Mouse (Mus musculus): ENCODE measurements around the gene Cd164l2. TPM values are rescaled to one million over a fixed set of nuclear protein-coding genes. Genes with fewer than 3 reads are reported as not detected.

Cd164l2 gene
- polyA plus RNA-seq, 1 experiment = 0.23 TPM

GRCm38 (mm10) chr4:133217641-133218040, 5.7 kb downstream of the Cd164l2 start:
- H3ac ChIP-seq (ENCODE audit: control insufficient read depth, insufficient read length, low read depth) = no peak overlapping the region
- H3K79me3 ChIP-seq (ENCODE audit: low read depth) = no peaks in the 10 kb centered on the region
- H3K4me3 ChIP-seq (ENCODE audit: insufficient read depth, poor library complexity, severe bottlenecking) = no peak overlapping the region
- no peaks in the 10 kb centered on the region for H3K36me3 ChIP-seq (ENCODE audit: control insufficient read depth, insufficient read depth)
- H3K27me3 ChIP-seq (ENCODE audit: control insufficient read depth, insufficient read depth, insufficient read length) = peaks cover 29% of the 10 kb centered on the region
- TF ChIP-seq CTCF (IDR thresholded peaks at IDR 0.05; ENCODE audit: control insufficient read depth, insufficient read depth, insufficient read length) (peak; percentile 52), MAX (IDR thresholded peaks at IDR 0.05) (no peak), CEBPB (IDR thresholded peaks at IDR 0.05; ENCODE audit: low read depth) (no peak), MYOD1 (IDR thresholded peaks at IDR 0.05; ENCODE audit: control insufficient read depth, insufficient read length, low read depth) (no peak), MYOG (IDR thresholded peaks at IDR 0.05; ENCODE audit: control insufficient read depth, extremely low read depth, insufficient read length) (no peak), USF1 (IDR thresholded peaks at IDR 0.05; ENCODE audit: low read depth) (peak; percentile 59), FOSL1 (IDR thresholded peaks at IDR 0.05; ENCODE audit: insufficient read depth, low read length, poor library complexity, severe bottlenecking) (no peak)
- no peaks in the 10 kb centered on the region for H3K79me2 ChIP-seq (ENCODE audit: control insufficient read depth, insufficient read depth)

GRCm38 (mm10) chr4:133218745-133219144, 6.8 kb downstream of the Cd164l2 start:
- no peaks in the 10 kb centered on the region for H3K79me2 ChIP-seq (ENCODE audit: control insufficient read depth, insufficient read depth)
- H3K79me3 ChIP-seq (ENCODE audit: low read depth) = no peaks in the 10 kb centered on the region
- H3K27me3 ChIP-seq (ENCODE audit: control insufficient read depth, insufficient read depth, insufficient read length) = peaks cover 40% of the 10 kb centered on the region
- no peak overlapping the region for H3ac ChIP-seq (ENCODE audit: control insufficient read depth, insufficient read length, low read depth)
- H3K36me3 ChIP-seq (ENCODE audit: control insufficient read depth, insufficient read depth) = no peaks in the 10 kb centered on the region
- H3K4me3 ChIP-seq (ENCODE audit: insufficient read depth, poor library complexity, severe bottlenecking) = no peak overlapping the region
- TF ChIP-seq MYOG (IDR thresholded peaks at IDR 0.05; ENCODE audit: control insufficient read depth, extremely low read depth, insufficient read length) (no peak), FOSL1 (IDR thresholded peaks at IDR 0.05; ENCODE audit: insufficient read depth, low read length, poor library complexity, severe bottlenecking) (no peak), MYOD1 (IDR thresholded peaks at IDR 0.05; ENCODE audit: control insufficient read depth, insufficient read length, low read depth) (no peak), CTCF (IDR thresholded peaks at IDR 0.05; ENCODE audit: control insufficient read depth, insufficient read depth, insufficient read length) (no peak), CEBPB (IDR thresholded peaks at IDR 0.05; ENCODE audit: low read depth) (no peak), MAX (IDR thresholded peaks at IDR 0.05) (no peak), USF1 (IDR thresholded peaks at IDR 0.05; ENCODE audit: low read depth) (no peak)

- no peak overlapping the region for H3ac ChIP-seq (ENCODE audit: control insufficient read depth, insufficient read length, low read depth)
- TF ChIP-seq CTCF (IDR thresholded peaks at IDR 0.05; ENCODE audit: control insufficient read depth, insufficient read depth, insufficient read length) (no peak), CEBPB (IDR thresholded peaks at IDR 0.05; ENCODE audit: low read depth) (no peak), FOSL1 (IDR thresholded peaks at IDR 0.05; ENCODE audit: insufficient read depth, low read length, poor library complexity, severe bottlenecking) (no peak)
- no peak overlapping the region for H3K4me3 ChIP-seq (ENCODE audit: insufficient read depth, poor library complexity, severe bottlenecking)
- H3K27me3 ChIP-seq (ENCODE audit: control insufficient read depth, insufficient read depth, insufficient read length) = peaks cover 40% of the 10 kb centered on the region
- H3K36me3 ChIP-seq (ENCODE audit: control insufficient read depth, insufficient read depth) = no peaks in the 10 kb centered on the region
- no peaks in the 10 kb centered on the region for H3K79me3 ChIP-seq (ENCODE audit: low read depth)
- H3K79me2 ChIP-seq (ENCODE audit: control insufficient read depth, insufficient read depth) = no peaks in the 10 kb centered on the region
Measured at GRCm38 (mm10) chr4:133220656-133221055, 8.7 kb downstream of the Cd164l2 start.

- TF ChIP-seq CTCF (IDR thresholded peaks at IDR 0.05; ENCODE audit: control insufficient read depth, insufficient read depth, insufficient read length) (no peak), MYOG (IDR thresholded peaks at IDR 0.05; ENCODE audit: control insufficient read depth, extremely low read depth, insufficient read length) (no peak), FOSL1 (IDR thresholded peaks at IDR 0.05; ENCODE audit: insufficient read depth, low read length, poor library complexity, severe bottlenecking) (no peak), USF1 (IDR thresholded peaks at IDR 0.05; ENCODE audit: low read depth) (no peak), CEBPB (IDR thresholded peaks at IDR 0.05; ENCODE audit: low read depth) (no peak), MYOD1 (IDR thresholded peaks at IDR 0.05; ENCODE audit: control insufficient read depth, insufficient read length, low read depth) (no peak), MAX (IDR thresholded peaks at IDR 0.05) (no peak)
Measured at GRCm38 (mm10) chr4:133221701-133222100, 9.8 kb downstream of the Cd164l2 start.

GRCm38 (mm10) chr4:133223875-133224274, 11.9 kb downstream of the Cd164l2 start:
- TF ChIP-seq USF1 (IDR thresholded peaks at IDR 0.05; ENCODE audit: low read depth) (no peak), CEBPB (IDR thresholded peaks at IDR 0.05; ENCODE audit: low read depth) (no peak), MAX (IDR thresholded peaks at IDR 0.05) (no peak), MYOD1 (IDR thresholded peaks at IDR 0.05; ENCODE audit: control insufficient read depth, insufficient read length, low read depth) (no peak), FOSL1 (IDR thresholded peaks at IDR 0.05; ENCODE audit: insufficient read depth, low read length, poor library complexity, severe bottlenecking) (no peak), CTCF (IDR thresholded peaks at IDR 0.05; ENCODE audit: control insufficient read depth, insufficient read depth, insufficient read length) (no peak), MYOG (IDR thresholded peaks at IDR 0.05; ENCODE audit: control insufficient read depth, extremely low read depth, insufficient read length) (no peak)
- no peaks in the 10 kb centered on the region for H3K79me2 ChIP-seq (ENCODE audit: control insufficient read depth, insufficient read depth)
- H3K36me3 ChIP-seq (ENCODE audit: control insufficient read depth, insufficient read depth) = no peaks in the 10 kb centered on the region
- H3K4me3 ChIP-seq (ENCODE audit: insufficient read depth, poor library complexity, severe bottlenecking) = no peak overlapping the region
- H3K27me3 ChIP-seq (ENCODE audit: control insufficient read depth, insufficient read depth, insufficient read length) = peaks cover 40% of the 10 kb centered on the region
- H3ac ChIP-seq (ENCODE audit: control insufficient read depth, insufficient read length, low read depth) = no peak overlapping the region
- H3K79me3 ChIP-seq (ENCODE audit: low read depth) = no peaks in the 10 kb centered on the region

More at GRCm38 (mm10) chr4:133221701-133222100, 9.8 kb downstream of the Cd164l2 start:
- Histone ChIP-seq H3K27me3 (ENCODE audit: control insufficient read depth, insufficient read depth, insufficient read length) (peaks cover 40% of the 10 kb centered on the region), H3K4me3 (ENCODE audit: insufficient read depth, poor library complexity, severe bottlenecking) (no peak overlapping the region), H3K79me3 (ENCODE audit: low read depth) (no peaks in the 10 kb centered on the region), H3ac (ENCODE audit: control insufficient read depth, insufficient read length, low read depth) (no peak overlapping the region), H3K36me3 (ENCODE audit: control insufficient read depth, insufficient read depth) (no peaks in the 10 kb centered on the region), H3K79me2 (ENCODE audit: control insufficient read depth, insufficient read depth) (no peaks in the 10 kb centered on the region)

DNA sequence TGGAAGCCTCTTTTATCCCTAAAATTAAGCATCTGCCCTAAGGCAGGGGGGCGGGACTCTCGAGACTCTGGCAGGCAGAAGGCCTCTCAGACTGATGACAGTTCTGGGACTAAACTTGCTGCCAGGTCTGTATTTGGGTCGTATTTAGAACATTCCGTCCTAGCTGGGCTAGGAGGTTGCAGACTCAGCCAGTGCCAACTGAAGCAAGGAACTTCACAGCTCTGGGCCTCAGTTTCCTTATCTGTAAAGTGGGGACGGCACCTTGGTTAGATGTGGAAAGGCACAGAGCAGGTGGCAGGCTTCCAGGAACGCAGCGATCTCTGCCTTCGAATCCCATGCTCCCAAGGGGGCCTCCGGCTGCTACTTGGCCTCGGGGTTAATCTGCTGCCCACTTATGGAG, 14.1 kb downstream of the Cd164l2 start:
- Histone ChIP-seq H3K27me3 (ENCODE audit: control insufficient read depth, insufficient read depth, insufficient read length) (peaks cover 26% of the 10 kb centered on the region), H3ac (ENCODE audit: control insufficient read depth, insufficient read length, low read depth) (no peak overlapping the region), H3K79me3 (ENCODE audit: low read depth) (no peaks in the 10 kb centered on the region), H3K36me3 (ENCODE audit: control insufficient read depth, insufficient read depth) (no peaks in the 10 kb centered on the region), H3K79me2 (ENCODE audit: control insufficient read depth, insufficient read depth) (no peaks in the 10 kb centered on the region), H3K4me3 (ENCODE audit: insufficient read depth, poor library complexity, severe bottlenecking) (no peak overlapping the region)
- TF ChIP-seq MAX (IDR thresholded peaks at IDR 0.05) (no peak), MYOG (IDR thresholded peaks at IDR 0.05; ENCODE audit: control insufficient read depth, extremely low read depth, insufficient read length) (no peak), FOSL1 (IDR thresholded peaks at IDR 0.05; ENCODE audit: insufficient read depth, low read length, poor library complexity, severe bottlenecking) (no peak)
